Mouse (Mus musculus) midbrain, embryonic 16.5 days (tissue): ENCODE data around the gene Sgta. TPM values are rescaled to one million over a fixed set of nuclear protein-coding genes. Genes with fewer than 3 reads are reported as not detected.
"Not testable (repeated sequence)": the region's sequence is repeated elsewhere in the genome, so short reads cannot be mapped to it uniquely, and the experiment has no call there.

Source experiments
- ATAC-seq: fragments of 200-750 bp; cut with Nextera tagmentation; 2 replicates; pipeline ENCODE4 v1.8.0; 2017; ENCODE audit warnings: moderate TSS enrichment
- H3K27ac ChIP-seq: fragments of 300-500 bp; sonication (generic); 2 replicates; pipeline ENCODE4 v1.5.1; 2014; ENCODE audit warnings: mild to moderate bottlenecking, low read length, mixed read lengths
- H3K27me3 ChIP-seq: fragments of 300-500 bp; sonication (generic); 2 replicates; pipeline ENCODE4 v1.6.1; 2014; ENCODE audit warnings: low read depth, low read length, mixed read lengths; ENCODE audit not compliant: control insufficient read depth, insufficient read depth
- H3K36me3 ChIP-seq: fragments of 300-500 bp; sonication (generic); 2 replicates; pipeline ENCODE4 v1.6.1; 2014; ENCODE audit warnings: mild to moderate bottlenecking, low read length, moderate library complexity, mixed read lengths; ENCODE audit not compliant: control insufficient read depth, insufficient read depth
- H3K4me1 ChIP-seq: fragments of 300-500 bp; sonication (generic); 2 replicates; pipeline ENCODE4 v1.6.1; 2014; ENCODE audit warnings: mild to moderate bottlenecking, low read length, mixed read lengths; ENCODE audit not compliant: control insufficient read depth, insufficient read depth
- H3K4me2 ChIP-seq: fragments of 300-500 bp; sonication (generic); 2 replicates; pipeline ENCODE4 v1.6.1; 2014; ENCODE audit warnings: mild to moderate bottlenecking, low read length, mixed read lengths
- H3K4me3 ChIP-seq: fragments of 300-500 bp; sonication (generic); 2 replicates; pipeline ENCODE4 v1.5.1; 2014; ENCODE audit warnings: low read depth, mild to moderate bottlenecking, low read length, moderate library complexity, mixed read lengths
- H3K9ac ChIP-seq: fragments of 300-500 bp; sonication (generic); 2 replicates; pipeline ENCODE4 v1.6.1; 2014; ENCODE audit warnings: low read depth, low read length, mixed read lengths
- H3K9me3 ChIP-seq: fragments of 300-500 bp; sonication (generic); replicated peaks from 2 replicates; pipeline ENCODE4 v1.6.1; 2014; ENCODE audit warnings: mild to moderate bottlenecking, low read length, mixed read lengths; ENCODE audit not compliant: control insufficient read depth, poor library complexity, severe bottlenecking
- WGBS: fragments of 180-500 bp; shearing (Covaris S2); extraction: QIAGEN DNeasy Blood & Tissue Kit; methylation state at CpG from one replicate; pipeline ENCODE4 v1.1.7; 2014; 5-methylcytosine and 5-hydroxymethylcytosine counted together
- polyA plus RNA-seq: library from polyadenylated mRNA; unstranded; fragments of >200 nt; fragmentation: Nextera tagmentation; extraction: Ambion mirVana; gene quantifications from 2 replicates; pipeline ENCODE4 v1.2.1, GENCODE M21; 2015

Gene Sgta
- polyA plus RNA-seq, 1 experiment from 2014 or later = 340 TPM

DNA sequence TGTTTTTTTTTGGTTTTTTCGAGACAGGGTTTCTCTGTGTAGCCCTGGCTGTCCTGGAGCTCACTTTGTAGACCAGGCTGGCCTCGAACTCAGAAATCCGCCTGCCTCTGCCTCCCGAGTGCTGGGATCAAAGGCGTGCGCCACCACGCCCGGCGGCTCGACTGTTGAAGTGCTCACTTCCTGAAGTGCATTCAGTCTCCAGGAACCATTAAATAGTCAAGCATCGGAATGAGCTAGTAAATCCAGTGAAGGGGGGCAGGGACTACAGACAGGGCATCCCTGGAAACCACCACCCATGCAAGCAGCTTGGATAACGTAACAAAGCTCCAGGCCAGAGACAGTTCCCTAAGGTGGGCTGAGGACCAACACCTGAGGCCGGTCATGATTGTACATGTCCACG is 14.7 kb downstream of the Sgta start:
- not testable (repeated sequence) for ATAC-seq, H3K27ac ChIP-seq, H3K9me3 ChIP-seq, H3K4me3 ChIP-seq, H3K27me3 ChIP-seq, H3K4me1 ChIP-seq, H3K4me2 ChIP-seq, H3K9ac ChIP-seq
- peaks cover 57% of the 10 kb centered on the region for H3K36me3 ChIP-seq
- WGBS = 93% methylated on average over 13 of the region's 14 CpGs

DNA sequence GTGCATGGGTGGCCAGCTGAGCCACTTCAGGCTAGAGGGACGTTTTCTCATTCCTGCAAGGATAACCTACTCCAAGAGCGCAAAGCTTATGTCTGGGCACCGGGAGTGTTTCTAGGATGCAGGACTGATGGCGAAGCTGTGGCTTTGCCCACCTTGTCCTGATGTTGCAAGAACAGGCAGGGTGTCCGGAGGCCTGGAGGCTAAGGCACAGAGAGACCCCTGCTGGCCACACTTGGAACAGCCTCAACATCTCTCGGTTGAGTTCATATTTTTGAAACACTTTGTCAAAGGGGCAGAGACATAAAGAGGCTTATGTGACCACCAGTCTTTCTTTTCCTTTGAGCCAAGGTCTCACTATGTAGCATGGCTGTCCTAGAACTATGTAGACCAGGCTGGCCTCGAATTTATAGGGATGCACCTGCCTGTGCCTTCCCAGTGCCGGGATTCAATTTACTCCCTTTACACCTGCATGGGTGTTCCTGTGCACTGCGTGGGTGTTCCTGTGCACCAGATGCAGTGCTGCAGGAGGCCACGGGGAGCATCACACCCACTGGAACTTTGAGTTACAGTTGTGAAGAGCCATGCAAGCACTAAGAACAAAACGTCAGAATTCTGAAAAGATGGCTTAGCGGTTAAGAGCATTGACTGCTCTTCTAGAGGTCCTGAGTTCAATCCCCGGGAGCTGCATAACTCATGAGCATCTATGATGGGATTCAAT is 18.4 kb downstream of the Sgta start:
- WGBS = 31% methylated on average over 13 of the region's 13 CpGs

DNA sequence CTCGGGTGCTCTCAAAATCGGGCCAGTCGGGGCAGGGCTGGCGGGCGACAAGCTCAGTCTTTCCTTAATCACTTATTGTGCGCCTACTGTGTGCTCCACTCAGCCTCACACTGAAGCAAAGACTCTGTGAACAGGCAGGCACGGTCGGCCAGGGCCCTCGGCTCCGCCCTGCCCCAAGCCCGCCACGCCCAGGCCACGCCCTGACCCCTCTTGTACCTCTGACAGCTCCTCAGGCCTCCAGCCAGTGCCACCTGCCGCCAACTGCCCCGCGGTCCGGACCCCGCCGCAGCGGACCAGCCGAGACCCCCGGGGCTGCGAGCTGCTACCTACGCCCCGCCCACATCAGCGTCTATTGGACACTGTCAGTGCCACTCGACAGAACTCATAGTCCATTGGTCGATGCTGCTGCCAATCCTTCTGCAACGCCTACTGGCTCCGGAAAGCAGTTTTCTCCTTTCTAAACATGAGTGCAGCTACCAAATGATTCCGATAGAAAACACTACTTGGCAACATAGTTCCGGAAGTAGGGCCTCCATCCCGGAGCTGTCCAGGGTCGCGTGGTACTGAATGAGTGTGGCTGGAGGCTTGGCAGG is 22.9 kb downstream of the Sgta start, which contains the start of gene Slc39a3:
TSS of gene Slc39a3 (minus strand) at position 439 of the 593 bp plus-strand sequence.
- H3K4me2 ChIP-seq = peak within 1 kb of the TSS; percentile 70
- H3K27ac ChIP-seq = peak within 1 kb of the TSS; percentile 75
- under 1% methylated on average over 33 of the region's 35 CpGs for WGBS
- peak; percentile 99 for ATAC-seq
- H3K27me3 ChIP-seq = no peaks in the 10 kb centered on the region
- peak within 1 kb of the TSS; percentile 86 for H3K4me3 ChIP-seq
- H3K36me3 ChIP-seq = peaks cover 5% of the 10 kb centered on the region
- no peaks in the 10 kb centered on the region for H3K9me3 ChIP-seq
- peak within 1 kb of the TSS; percentile 85 for H3K9ac ChIP-seq
- peaks cover 16% of the 10 kb centered on the region for H3K4me1 ChIP-seq

More for the DNA sequence above, 18.4 kb downstream of the Sgta start:
- Histone ChIP-seq H3K9me3 (no peaks in the 10 kb centered on the region), H3K9ac (no peak overlapping the region), H3K4me1 (0 out of 2 replicates have a peak, but pooled peaks cover 3% of the 10 kb centered on the region), H3K27ac (no peak overlapping the region), H3K4me2 (no peak overlapping the region), H3K36me3 (peaks cover 24% of the 10 kb centered on the region), H3K27me3 (no peaks in the 10 kb centered on the region), H3K4me3 (no peak overlapping the region)
- no peak for ATAC-seq

- WGBS = 66% methylated on average over 6 of the region's 7 CpGs
- H3K27me3 ChIP-seq = no peaks in the 10 kb centered on the region
These were observed 23.7 kb downstream of the Sgta start for GRCm38 (mm10) chr10:81036251-81036650.

DNA sequence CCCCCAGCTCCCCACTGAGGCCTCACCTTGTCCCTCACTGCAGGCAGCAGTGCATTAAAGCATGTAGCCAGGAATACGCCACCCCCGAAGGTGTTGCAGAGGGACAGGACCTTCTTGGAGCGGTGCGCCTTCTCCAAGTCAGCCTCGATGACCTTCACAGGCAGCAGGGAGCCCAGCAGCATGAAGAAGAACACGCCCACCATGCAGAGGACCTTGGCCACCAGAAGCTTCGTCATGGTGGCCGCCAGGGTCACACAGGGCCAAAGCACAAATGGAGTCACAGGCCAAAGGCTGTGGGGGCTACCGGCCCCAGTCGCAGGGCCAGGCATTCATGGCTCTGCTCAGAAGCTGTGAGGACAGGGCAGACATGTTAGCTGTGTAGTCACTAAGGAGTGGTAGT is 26.4 kb downstream of the Sgta start:
- Histone ChIP-seq H3K27me3 (no peaks in the 10 kb centered on the region), H3K4me1 (peaks cover 16% of the 10 kb centered on the region), H3K27ac (no peak overlapping the region), H3K36me3 (peaks cover 18% of the 10 kb centered on the region), H3K4me2 (no peak overlapping the region), H3K4me3 (no peak overlapping the region), H3K9ac (no peak overlapping the region), H3K9me3 (no peaks in the 10 kb centered on the region)
- no peak for ATAC-seq
- WGBS = 86% methylated on average over 10 of the region's 10 CpGs

More at GRCm38 (mm10) chr10:81036251-81036650, 23.7 kb downstream of the Sgta start:
- H3K36me3 ChIP-seq = peaks cover 9% of the 10 kb centered on the region
- ATAC-seq = no peak
- H3K27ac ChIP-seq = no peak overlapping the region
- no peaks in the 10 kb centered on the region for H3K9me3 ChIP-seq
- no peak overlapping the region for H3K4me3 ChIP-seq
- H3K4me1 ChIP-seq = peaks cover 16% of the 10 kb centered on the region
- no peak overlapping the region for H3K4me2 ChIP-seq
- no peak overlapping the region for H3K9ac ChIP-seq

GRCm38 (mm10) chr10:81029031-81029430 is 30.9 kb downstream of the Sgta start:
- H3K9ac ChIP-seq = no peak overlapping the region
- no peak overlapping the region for H3K27ac ChIP-seq
- no peak for ATAC-seq
- WGBS = 50% methylated on average over 10 of the region's 10 CpGs
- no peak overlapping the region for H3K4me3 ChIP-seq
- H3K4me2 ChIP-seq = no peak overlapping the region
- H3K27me3 ChIP-seq = no peaks in the 10 kb centered on the region
- peaks cover 15% of the 10 kb centered on the region for H3K4me1 ChIP-seq
- H3K9me3 ChIP-seq = no peaks in the 10 kb centered on the region
- peaks cover 18% of the 10 kb centered on the region for H3K36me3 ChIP-seq

GRCm38 (mm10) chr10:81028219-81028618 is 31.8 kb downstream of the Sgta start:
- H3K4me3 ChIP-seq = no peak overlapping the region
- no peak for ATAC-seq

DNA sequence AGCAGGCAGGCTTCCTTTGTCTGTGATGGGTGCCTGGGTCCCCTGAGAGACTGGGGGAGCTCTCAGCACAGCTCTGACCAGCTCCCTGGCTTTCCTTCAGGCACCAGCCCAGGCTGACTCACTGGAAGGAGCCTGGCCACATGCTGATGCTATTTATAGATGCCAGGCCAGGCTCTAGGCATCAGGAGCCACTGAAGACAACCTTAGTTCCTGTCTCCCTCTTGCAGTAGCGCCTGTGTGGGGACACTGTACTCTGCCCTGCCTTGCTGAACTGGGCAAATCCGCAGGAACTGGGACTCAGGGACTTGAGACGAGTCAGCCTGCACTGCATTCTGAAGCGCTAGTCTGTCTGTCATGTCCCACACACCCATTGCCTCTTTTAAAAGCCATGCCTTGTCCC is 32.6 kb downstream of the Sgta start:
- ATAC-seq = no peak
- Histone ChIP-seq H3K4me1 (peaks cover 21% of the 10 kb centered on the region), H3K4me3 (no peak overlapping the region), H3K4me2 (no peak overlapping the region), H3K9ac (no peak overlapping the region), H3K27me3 (no peaks in the 10 kb centered on the region), H3K9me3 (no peaks in the 10 kb centered on the region), H3K27ac (no peak overlapping the region), H3K36me3 (peaks cover 14% of the 10 kb centered on the region)
- 73% methylated on average over 4 of the region's 4 CpGs for WGBS

More at GRCm38 (mm10) chr10:81028219-81028618, 31.8 kb downstream of the Sgta start:
- Histone ChIP-seq H3K4me2 (no peak overlapping the region), H3K27me3 (no peaks in the 10 kb centered on the region), H3K4me1 (peaks cover 19% of the 10 kb centered on the region), H3K9me3 (no peaks in the 10 kb centered on the region), H3K9ac (no peak overlapping the region), H3K36me3 (peaks cover 18% of the 10 kb centered on the region), H3K27ac (no peak overlapping the region)

DNA sequence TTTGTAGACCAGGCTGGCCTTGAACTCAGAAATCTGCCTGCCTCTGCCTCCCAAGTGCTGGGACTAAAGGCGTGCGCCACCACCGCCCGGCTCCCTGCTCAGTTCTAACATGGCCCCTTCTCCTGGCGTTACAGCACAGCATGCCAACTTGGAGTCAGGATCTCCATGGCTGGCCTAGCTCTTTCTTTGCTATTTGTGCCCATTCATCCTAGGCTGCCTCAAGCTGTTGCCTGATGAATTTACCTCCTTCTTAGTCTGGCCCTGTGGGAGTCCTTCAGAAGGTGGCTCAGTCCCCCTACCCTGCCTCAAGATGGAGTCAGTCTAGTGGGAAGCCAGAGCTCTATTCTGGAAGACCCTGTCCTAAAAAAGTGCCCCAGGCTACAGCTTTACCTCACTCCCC is 33.1 kb downstream of the Sgta start:
- no peak overlapping the region for H3K9ac ChIP-seq
- peaks cover 15% of the 10 kb centered on the region for H3K36me3 ChIP-seq
- H3K4me2 ChIP-seq = no peak overlapping the region
- H3K9me3 ChIP-seq = no peaks in the 10 kb centered on the region
- H3K27me3 ChIP-seq = no peaks in the 10 kb centered on the region
- WGBS = 91% methylated on average over 5 of the region's 5 CpGs
- ATAC-seq = no peak
- H3K4me1 ChIP-seq = peaks cover 25% of the 10 kb centered on the region
- no peak overlapping the region for H3K4me3 ChIP-seq
- no peak overlapping the region for H3K27ac ChIP-seq
